Mouse (Mus musculus) stomach, postnatal 0 days (tissue): Measurements from ENCODE around the gene Hspa12a.

Experiments used
- CTCF ChIP-seq: IDR thresholded peaks from 2 replicates; pipeline ENCODE4 v1.5.1; 2016; ENCODE audit warnings: antibody characterized with exemption, low read depth, mild to moderate bottlenecking, moderate library complexity
- EP300 ChIP-seq: optimal IDR thresholded peaks from 2 replicates; pipeline ENCODE3; 2016; ENCODE audit warnings: antibody characterized with exemption

DNA sequence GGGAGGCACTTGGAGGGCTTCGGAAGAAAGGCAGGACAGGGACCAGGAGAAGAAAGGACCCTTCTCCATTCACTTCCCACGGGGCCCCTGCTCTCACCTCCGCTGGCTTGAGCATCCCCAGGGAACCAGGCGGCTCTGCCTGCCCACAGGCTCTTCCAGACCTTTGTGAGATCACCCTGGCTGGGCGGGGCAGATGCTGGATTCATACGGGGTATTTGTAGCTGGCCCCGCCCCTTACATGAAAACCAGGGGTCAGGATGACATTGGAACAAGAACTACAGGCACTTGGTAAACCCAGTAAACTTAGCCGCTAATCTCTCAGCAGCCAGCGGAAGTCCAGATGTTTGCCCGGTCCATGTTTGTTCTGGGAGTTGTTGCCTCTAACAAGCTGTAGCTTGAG, 149.2 kb downstream of the Hspa12a start, which contains the start of gene 1700019N19Rik:
- TF ChIP-seq EP300 (no peak), CTCF (no peak)
